Mouse (Mus musculus) A20 (cell line): ENCODE results near the gene Midn.
"Not testable (repeated sequence)": the region's sequence is repeated elsewhere in the genome, so short reads cannot be mapped to it uniquely, and the experiment has no call there.

Experiments used
- DNase-seq: peaks from one replicate; pipeline ENCODE4 v3.0.0-alpha.2; 2011; ENCODE audit warnings: low read depth, low spot score

Midn gene

GRCm38 (mm10) chr10:80157141-80157929, 9.3 kb downstream of the Midn start:
- no peak for DNase-seq

- peak; percentile 89 for DNase-seq
These were observed 10.4 kb downstream of the Midn start for GRCm38 (mm10) chr10:80158307-80158986.

GRCm38 (mm10) chr10:80159021-80159560, 11.0 kb downstream of the Midn start:
- no peak for DNase-seq

- DNase-seq: peak; percentile 100
These were observed 11.7 kb downstream of the Midn start for GRCm38 (mm10) chr10:80159561-80160454.

GRCm38 (mm10) chr10:80160455-80161371, 12.6 kb downstream of the Midn start:
- peak; percentile 57 for DNase-seq

GRCm38 (mm10) chr10:80161522-80162242, 13.6 kb downstream of the Midn start:
- DNase-seq: no peak

- no peak for DNase-seq
These were observed 14.2 kb downstream of the Midn start for GRCm38 (mm10) chr10:80162243-80162608.

- DNase-seq: no peak
These were observed 14.7 kb downstream of the Midn start for GRCm38 (mm10) chr10:80162716-80163299.

GRCm38 (mm10) chr10:80163721-80164120, 15.6 kb downstream of the Midn start:
- DNase-seq: no peak

GRCm38 (mm10) chr10:80164161-80164997, 16.3 kb downstream of the Midn start:
- no peak for DNase-seq

GRCm38 (mm10) chr10:80164998-80165344, 16.9 kb downstream of the Midn start:
- peak; percentile 96 for DNase-seq

GRCm38 (mm10) chr10:80165392-80166128, 17.5 kb downstream of the Midn start, which contains the start of gene Cirbp:
Gene Cirbp (plus strand): TSS chr10:80165985.
- no peak for DNase-seq

GRCm38 (mm10) chr10:80166136-80166535, 18.1 kb downstream of the Midn start:
- not testable (repeated sequence) for DNase-seq

GRCm38 (mm10) chr10:80167460-80168037, 19.5 kb downstream of the Midn start:
- DNase-seq: peak; percentile 99

GRCm38 (mm10) chr10:80168038-80168661, 20.1 kb downstream of the Midn start:
- DNase-seq: peak; percentile 97

GRCm38 (mm10) chr10:80169070-80169469, 21.0 kb downstream of the Midn start:
- DNase-seq: no peak

GRCm38 (mm10) chr10:80169651-80170050, 21.6 kb downstream of the Midn start:
- DNase-seq: no peak
